Mouse (Mus musculus) kidney, embryonic 14.5 days (tissue): ENCODE results near the gene Trap1a. TPM values are rescaled to one million over a fixed set of nuclear protein-coding genes. Genes with fewer than 3 reads are reported as not detected.

Source experiments
- polyA plus RNA-seq: library from polyadenylated mRNA; unstranded; fragments of >200 nt; fragmentation: Nextera tagmentation; extraction: Ambion mirVana; gene quantifications from 2 replicates; pipeline ENCODE4 v1.2.1, GENCODE M21; 2014

Trap1a gene
- polyA plus RNA-seq, 1 experiment from 2014 or later: not detected

Other genes with a start within 250 kb of the Trap1a start
- gene Serpina7, start 248.4 kb upstream of the Trap1a start, polyA plus RNA-seq: not detected in 2 replicates
- gene 4930513O06Rik, start 247.4 kb upstream of the Trap1a start, polyA plus RNA-seq: not detected in 2 replicates
- gene 4933428M09Rik, start 154.5 kb upstream of the Trap1a start, polyA plus RNA-seq: not detected in 2 replicates
- 15.0 and 17.2 TPM in 2 replicates for gene Mum1l1, start 123.6 kb upstream of the Trap1a start, polyA plus RNA-seq
- 1.6 and 2.7 TPM in 2 replicates for gene D330045A20Rik, start 146.7 kb downstream of the Trap1a start, polyA plus RNA-seq
- 27.7 and 31.3 TPM in 2 replicates for gene Rnf128, start 229.6 kb downstream of the Trap1a start, polyA plus RNA-seq